Mouse (Mus musculus): Measurements from ENCODE around the gene Pik3c2a.

DNA sequence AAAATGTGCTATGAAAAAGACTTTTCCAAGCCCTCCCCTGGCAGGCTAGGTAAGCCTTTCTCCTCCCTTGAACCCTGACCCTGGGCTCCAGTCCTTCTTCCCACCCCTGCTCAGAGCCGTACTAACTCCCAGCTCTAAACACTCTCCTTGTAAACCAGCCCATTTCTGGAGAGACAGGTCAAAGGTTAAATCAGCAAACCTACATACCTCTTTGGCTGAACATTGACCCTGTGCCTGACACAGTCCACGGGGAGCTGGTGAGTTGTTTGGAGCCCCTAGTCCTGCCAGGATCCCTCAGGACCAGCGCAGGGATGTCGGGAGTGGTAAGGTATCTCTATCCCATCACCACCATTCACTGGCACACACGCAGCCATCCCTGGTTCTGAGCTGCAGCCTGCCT lies 150.9 kb downstream of the Pik3c2a start:
- TF ChIP-seq CTCF (IDR thresholded peaks at IDR 0.05; ENCODE audit: borderline replicate concordance, insufficient read depth, low read length), result no peak
- no peak for TF ChIP-seq POLR2A (IDR thresholded peaks at IDR 0.05; ENCODE audit: low read depth, low read length)

Measured in embryonic fibroblast, embryonic 13.5 days (primary cell).